Mouse (Mus musculus) left cerebral cortex, adult 2 months (tissue): ENCODE data around the gene 4930415O20Rik. TPM values are rescaled to one million over a fixed set of nuclear protein-coding genes. Genes with fewer than 3 reads are reported as not detected.
"Not testable (repeated sequence)": the region's sequence is repeated elsewhere in the genome, so short reads cannot be mapped to it uniquely, and the experiment has no call there.

Experiments
- DNase-seq, 2 experiments: peaks; one replicate each; pipeline ENCODE4 v3.0.0; 2021 to 2022; ENCODE audit warnings: low spot score in 2 of 2, mixed read lengths in 1 of 2; ENCODE audit errors: extremely low spot score in 1 of 2
- H3K27ac ChIP-seq: fragments of 200-600 bp; 2 replicates; pipeline ENCODE4 v1.8.1; 2022
- H3K4me3 ChIP-seq: fragments of 200-600 bp; 2 replicates; pipeline ENCODE4 v1.8.1; 2022
- CTCF ChIP-seq: fragments of 200-600 bp; IDR thresholded peaks from 2 replicates; pipeline ENCODE4 v1.8.1; 2022; ENCODE audit warnings: antibody characterized with exemption, mild to moderate bottlenecking, moderate library complexity
- intact Hi-C: fragments of 180-260 bp; cut with DNase I; formaldehyde crosslinking; loops from one replicate; pipeline ENCODE4 v1.15.1; 2025
- total RNA-seq, 2 experiments: library from RNA; stranded (reverse); gene quantifications; 2 replicates each; pipeline ENCODE4 v1.2.3; 2021

The 4930415O20Rik gene
- total RNA-seq, 2 experiments from 2014 or later: not detected

GRCm38 (mm10) chr15:98569795-98570365 lies 924 bp upstream of the 4930415O20Rik start:
- no peak for TF ChIP-seq CTCF
- no peak overlapping the region for H3K27ac ChIP-seq
- no peak for DNase-seq
- intact Hi-C loops: loop anchor here (5.0 kb wide), 1 partner anchor 38 kb away; the partner anchor contains the start of gene Kansl2
- no peak overlapping the region for H3K4me3 ChIP-seq

- intact Hi-C loops: no loop called here
- H3K27ac ChIP-seq: no peak overlapping the region
- no peak for TF ChIP-seq CTCF
- no peak overlapping the region for H3K4me3 ChIP-seq
- no peak for DNase-seq
Observed at GRCm38 (mm10) chr15:98573293-98573692, 2.5 kb downstream of the 4930415O20Rik start.

GRCm38 (mm10) chr15:98579310-98579709 lies 8.5 kb downstream of the 4930415O20Rik start:
- intact Hi-C loops: no loop called here
- H3K27ac ChIP-seq: no peak overlapping the region
- no peak for DNase-seq
- no peak overlapping the region for H3K4me3 ChIP-seq
- no peak; the same call in 1 of the 2 replicates for TF ChIP-seq CTCF

- H3K27ac ChIP-seq: no peak overlapping the region
- intact Hi-C loops: loop anchor here (1.0 to 5.0 kb wide), 2 partner anchors 37 to 217 kb away; no protein-coding TSS in a partner anchor
- TF ChIP-seq CTCF: peak; percentile 78
- peak; percentile 73 to 75 for DNase-seq
- H3K4me3 ChIP-seq: no peak overlapping the region
Observed at GRCm38 (mm10) chr15:98579795-98580464, 9.1 kb downstream of the 4930415O20Rik start.

- no peak for DNase-seq
- intact Hi-C loops: loop anchor here (5.0 kb wide), 1 partner anchor 215 kb away; no protein-coding TSS in a partner anchor
- H3K27ac ChIP-seq: no peak overlapping the region
Observed at GRCm38 (mm10) chr15:98582410-98582809, 11.6 kb downstream of the 4930415O20Rik start.

GRCm38 (mm10) chr15:98582996-98583395 lies 12.2 kb downstream of the 4930415O20Rik start:
- intact Hi-C loops: loop anchor here (5.0 kb wide), 1 partner anchor 214 kb away; no protein-coding TSS in a partner anchor
- Histone ChIP-seq H3K27ac (no peak overlapping the region; the same call in 1 of the 2 replicates), H3K4me3 (no peak overlapping the region)
- DNase-seq: no peak
- no peak for TF ChIP-seq CTCF

More at GRCm38 (mm10) chr15:98582410-98582809, 11.6 kb downstream of the 4930415O20Rik start:
- no peak for TF ChIP-seq CTCF
- no peak overlapping the region for H3K4me3 ChIP-seq

GRCm38 (mm10) chr15:98585421-98585820 lies 14.6 kb downstream of the 4930415O20Rik start:
- intact Hi-C loops: no loop called here
- DNase-seq: no peak
- no peak for TF ChIP-seq CTCF
- Histone ChIP-seq H3K27ac (no peak overlapping the region), H3K4me3 (no peak overlapping the region)

- DNase-seq, H3K4me3 ChIP-seq, intact Hi-C loops, H3K27ac ChIP-seq: not testable (repeated sequence)
Observed at GRCm38 (mm10) chr15:98586141-98586540, 15.3 kb downstream of the 4930415O20Rik start.

- no peak for TF ChIP-seq CTCF
- H3K27ac ChIP-seq: no peak overlapping the region
- no peak for DNase-seq
- H3K4me3 ChIP-seq: no peak overlapping the region
- intact Hi-C loops: no loop called here
Observed at GRCm38 (mm10) chr15:98587751-98588150, 16.9 kb downstream of the 4930415O20Rik start.

GRCm38 (mm10) chr15:98589640-98590336 lies 19.0 kb downstream of the 4930415O20Rik start:
- no peak for DNase-seq
- H3K27ac ChIP-seq: no peak overlapping the region
- TF ChIP-seq CTCF: no peak
- intact Hi-C loops: no loop called here
- no peak overlapping the region for H3K4me3 ChIP-seq

GRCm38 (mm10) chr15:98591396-98591795 lies 20.6 kb downstream of the 4930415O20Rik start:
- intact Hi-C loops: no loop called here
- Histone ChIP-seq H3K27ac (no peak overlapping the region), H3K4me3 (no peak overlapping the region)
- DNase-seq: no peak
- no peak for TF ChIP-seq CTCF

- H3K4me3 ChIP-seq: no peak overlapping the region
- TF ChIP-seq CTCF: no peak
- intact Hi-C loops: no loop called here
- peak; percentile 34 to 43 for DNase-seq
- no peak overlapping the region for H3K27ac ChIP-seq
Observed at GRCm38 (mm10) chr15:98594193-98594592, 23.4 kb downstream of the 4930415O20Rik start.
